Mouse (Mus musculus): ENCODE measurements around the gene Mmp23.
"Not testable (repeated sequence)": the region's sequence is repeated elsewhere in the genome, so short reads cannot be mapped to it uniquely, and the experiment has no call there.

Gene Mmp23

DNA sequence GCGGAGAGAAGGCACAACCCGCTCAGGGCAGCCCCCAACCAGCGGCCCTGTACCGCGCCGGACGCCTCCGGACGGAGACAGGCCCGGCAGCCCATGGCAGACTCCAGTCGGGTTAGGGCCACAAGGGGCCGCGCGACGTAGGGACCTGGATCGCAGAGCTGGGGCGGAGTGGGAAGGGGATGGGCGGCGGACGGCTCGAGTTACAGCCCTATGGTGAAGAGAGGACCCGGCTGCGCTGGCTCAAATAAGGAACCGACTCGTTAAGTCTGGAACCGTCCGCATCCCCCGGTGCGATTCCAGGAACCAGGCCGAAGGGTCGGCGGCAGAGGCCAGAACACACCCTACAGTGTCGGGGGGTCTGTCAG lies at the start of gene Mmp23:
Gene Mmp23, minus strand, starts transcription at position 299 of the 365 bp plus-strand sequence.
- peak; percentile 21 for DNase-seq (ENCODE audit: low spot score)

DNA sequence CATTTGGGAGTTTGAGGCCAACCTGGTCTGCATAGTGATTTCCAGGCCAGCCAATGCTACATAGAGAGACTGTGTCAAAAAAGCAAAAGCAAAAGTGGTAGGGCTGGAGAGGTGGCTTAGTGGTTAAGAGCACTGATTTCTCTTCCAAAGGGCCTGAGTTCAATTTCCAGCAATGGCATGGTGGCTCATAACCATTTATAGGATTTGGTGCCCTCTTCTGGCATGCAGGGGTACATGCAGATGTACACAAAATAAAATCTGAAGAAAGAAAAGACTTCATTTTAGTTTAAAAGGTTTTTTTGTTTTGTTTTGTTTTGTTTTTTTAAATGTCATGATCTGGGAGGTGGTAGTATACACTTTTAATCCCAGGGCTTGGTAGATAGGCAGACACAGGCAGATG lies 47.2 kb upstream of the Mmp23 start:
- DNase-seq (ENCODE audit: low spot score): no peak

DNA sequence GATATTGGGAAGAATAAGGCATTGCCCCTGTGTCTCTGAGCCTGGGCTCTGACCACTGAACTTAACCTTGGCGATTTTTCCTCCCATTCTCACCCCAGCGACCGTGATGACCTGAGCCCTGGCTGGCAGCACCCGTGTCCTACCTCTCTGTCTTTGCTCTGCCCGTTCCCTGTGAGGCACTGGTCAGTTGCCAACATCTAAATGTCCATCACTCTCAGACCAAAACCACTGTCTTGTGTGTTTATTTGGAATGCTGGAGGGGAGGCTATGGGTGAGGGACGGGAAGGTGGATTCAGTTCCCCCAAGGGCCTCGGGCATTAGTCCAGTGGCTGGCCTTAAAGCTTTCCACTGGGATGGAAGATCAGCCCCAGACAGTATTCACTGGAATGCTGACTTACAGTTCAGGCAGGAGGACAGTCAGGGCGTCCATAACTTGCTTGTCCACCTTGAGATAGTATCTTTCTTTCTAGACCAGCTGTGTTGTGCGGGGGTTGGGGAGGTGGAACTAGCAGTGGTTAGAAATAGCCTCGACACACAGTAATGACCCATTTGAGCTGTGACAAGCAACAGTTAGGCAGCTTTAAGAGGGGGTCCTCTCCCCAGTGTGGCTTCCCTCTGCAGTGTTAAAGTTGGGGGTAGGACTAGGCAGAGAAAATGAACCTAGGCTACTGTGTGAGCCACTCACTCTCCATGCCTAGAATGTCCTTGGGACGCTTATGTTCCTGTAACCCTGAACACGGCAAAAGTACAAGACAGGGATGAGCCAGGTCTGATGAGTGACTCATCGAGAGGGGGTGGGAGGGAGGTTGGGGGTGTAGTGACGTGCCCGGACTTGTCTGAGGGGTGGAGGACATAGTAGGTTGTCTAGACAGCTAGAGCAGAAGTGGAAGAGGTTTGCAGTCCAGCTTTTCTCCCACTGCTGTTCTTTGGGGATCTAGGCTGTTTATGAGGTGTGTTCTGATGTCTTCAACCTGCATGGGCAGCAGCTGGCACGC lies 43.4 kb upstream of the Mmp23 start:
- no peak for DNase-seq (ENCODE audit: low spot score)

DNA sequence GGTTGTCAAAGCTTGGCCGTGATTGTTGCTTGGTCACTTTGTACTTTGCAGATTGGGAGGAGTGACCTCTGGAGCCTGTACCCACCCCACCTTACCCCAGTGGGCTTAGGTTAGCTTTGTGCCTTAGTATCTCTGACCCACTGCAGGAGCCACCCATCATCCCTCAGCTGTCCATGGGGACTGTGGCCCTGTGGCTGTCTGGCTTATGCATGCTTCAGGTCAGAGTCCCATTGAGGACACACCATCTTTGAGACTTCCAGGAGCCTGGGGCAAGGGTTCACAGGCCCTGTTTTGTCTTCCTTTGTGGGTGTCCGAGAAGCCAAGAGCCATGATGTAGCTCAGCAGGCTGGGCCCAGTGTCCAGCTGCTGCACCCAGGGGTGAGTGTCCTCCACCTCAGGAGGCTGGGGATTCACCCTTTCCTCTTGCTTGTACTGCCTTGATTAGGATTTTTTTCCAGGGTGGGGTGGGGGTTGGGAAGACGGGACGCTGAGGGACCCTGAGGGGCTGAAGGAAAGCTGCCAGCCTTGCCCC lies 42.4 kb upstream of the Mmp23 start:
- DNase-seq (ENCODE audit: low spot score): no peak

DNA sequence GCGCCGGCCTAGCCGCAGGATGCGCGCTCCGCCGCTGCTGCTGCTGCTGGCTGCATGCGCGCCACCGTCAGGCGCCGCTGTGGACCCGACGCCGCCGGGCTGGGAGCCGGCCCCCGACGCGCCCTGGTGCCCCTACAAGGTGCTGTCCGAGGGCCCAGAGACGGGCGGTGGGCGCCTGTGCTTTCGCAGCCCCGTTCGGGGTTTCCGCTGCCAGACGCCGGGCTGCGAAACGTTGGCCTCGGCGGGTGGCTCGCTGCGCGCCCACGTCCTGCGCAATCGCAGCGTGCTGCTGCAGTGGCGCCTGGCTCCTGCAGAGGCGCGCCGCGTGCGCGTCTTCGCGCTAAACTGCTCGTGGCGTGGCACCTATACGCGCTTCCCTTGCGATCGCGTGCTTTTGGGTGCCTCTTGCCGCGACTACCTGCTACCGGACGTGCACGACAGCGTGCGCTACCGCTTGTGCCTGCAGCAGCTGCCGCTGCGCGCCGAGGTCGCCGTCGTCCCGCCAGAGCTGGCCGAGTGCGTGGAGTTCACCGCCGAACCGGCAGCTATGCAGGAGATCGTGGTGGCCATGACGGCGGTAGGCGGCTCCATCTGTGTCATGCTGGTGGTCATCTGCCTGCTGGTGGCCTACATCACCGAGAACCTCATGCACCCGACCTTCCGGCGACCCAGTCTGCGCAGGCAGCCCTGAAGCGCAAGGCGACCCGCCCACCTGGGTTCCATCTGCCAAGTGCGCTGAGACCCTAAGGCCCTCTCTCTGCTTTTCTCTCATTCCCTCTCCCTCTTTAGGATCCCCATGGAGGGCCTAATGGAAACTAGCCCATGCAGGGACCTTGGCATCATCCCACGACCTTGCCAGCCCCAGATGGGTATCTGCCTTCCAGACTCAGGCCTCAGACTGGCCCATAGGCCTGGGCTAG lies 41.6 kb upstream of the Mmp23 start:
- peak; percentile 38 for DNase-seq (ENCODE audit: low spot score)

DNA sequence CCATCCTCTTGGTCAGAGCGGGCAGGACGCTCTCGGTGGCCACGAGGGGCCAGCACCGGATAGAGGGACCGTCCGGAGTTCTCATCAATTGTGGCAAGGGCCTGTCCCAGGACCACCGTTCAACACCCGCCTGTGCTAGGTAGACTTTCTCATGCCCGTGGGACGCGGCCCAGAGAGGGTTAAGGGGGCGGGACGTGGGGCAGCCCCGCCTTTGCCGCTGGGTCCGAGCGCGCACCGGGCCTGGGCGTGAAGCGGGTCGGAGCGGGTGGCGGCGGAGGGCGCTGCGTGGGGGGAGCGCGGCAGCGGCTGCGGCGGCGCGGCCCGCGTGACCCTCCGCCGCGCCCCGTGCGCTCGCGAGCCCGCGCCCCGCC lies 40.9 kb upstream of the Mmp23 start, which contains the start of gene Fndc10:
Gene Fndc10, plus strand, starts transcription at position 232 of the 371 bp plus-strand sequence.
- DNase-seq (ENCODE audit: low spot score): peak; percentile 32

DNA sequence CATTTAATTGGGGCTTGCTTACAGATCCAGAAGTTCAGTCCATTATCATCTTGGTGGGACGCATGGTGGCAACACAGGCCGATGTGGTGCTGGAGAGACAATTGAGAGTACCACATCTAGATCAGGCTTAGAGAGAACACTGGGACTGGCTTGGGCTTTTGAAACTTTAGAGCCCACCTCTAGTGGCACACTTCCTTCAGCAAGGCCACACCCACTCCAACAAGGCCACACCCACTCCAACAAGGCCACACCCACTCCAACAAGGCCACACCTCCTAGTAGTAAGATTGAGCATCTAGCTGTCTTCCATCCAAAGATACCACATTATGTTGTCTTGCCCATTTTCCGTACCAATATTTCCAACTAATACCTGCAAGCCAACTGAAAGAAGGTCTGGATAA lies 39.2 kb upstream of the Mmp23 start:
- no peak for DNase-seq (ENCODE audit: low spot score)

DNA sequence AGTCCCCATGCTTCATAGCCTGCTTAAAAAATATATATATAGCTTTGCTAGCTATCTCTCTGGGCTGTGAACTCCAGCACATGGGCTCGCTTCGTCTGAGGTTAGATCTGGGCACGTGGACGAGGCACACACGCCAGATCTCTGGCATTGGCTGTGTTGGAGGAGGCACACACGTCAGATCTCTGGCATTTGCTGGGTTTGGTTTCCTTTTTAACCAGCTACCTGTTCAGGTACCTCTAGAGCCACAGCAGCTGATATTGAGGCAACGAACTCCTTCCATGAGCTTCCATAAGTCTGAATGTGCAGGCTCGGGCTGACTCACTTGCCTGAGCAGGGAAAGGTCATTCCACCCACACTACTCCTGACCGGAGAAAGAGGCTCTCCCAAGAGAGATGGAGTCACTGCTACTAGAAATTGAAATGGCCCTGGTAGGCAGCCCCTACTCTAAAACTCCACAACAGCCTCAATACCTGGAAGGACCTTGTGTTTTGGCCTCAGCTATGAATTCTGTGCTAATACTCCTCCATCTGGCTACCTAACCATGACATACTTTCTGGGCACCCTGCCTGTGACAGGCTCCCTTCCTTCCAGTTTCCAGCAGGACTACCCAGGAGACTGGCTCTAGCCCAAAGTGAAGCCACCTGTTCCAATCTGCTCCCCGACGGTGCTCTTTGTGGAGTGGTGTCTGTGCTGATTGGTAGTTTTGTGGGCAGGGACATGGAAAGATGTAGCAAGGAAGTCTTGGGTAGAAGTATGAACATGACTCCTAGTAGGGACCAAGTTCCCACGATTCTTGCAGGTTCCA lies 37.6 kb upstream of the Mmp23 start:
- DNase-seq (ENCODE audit: low spot score): no peak

DNA sequence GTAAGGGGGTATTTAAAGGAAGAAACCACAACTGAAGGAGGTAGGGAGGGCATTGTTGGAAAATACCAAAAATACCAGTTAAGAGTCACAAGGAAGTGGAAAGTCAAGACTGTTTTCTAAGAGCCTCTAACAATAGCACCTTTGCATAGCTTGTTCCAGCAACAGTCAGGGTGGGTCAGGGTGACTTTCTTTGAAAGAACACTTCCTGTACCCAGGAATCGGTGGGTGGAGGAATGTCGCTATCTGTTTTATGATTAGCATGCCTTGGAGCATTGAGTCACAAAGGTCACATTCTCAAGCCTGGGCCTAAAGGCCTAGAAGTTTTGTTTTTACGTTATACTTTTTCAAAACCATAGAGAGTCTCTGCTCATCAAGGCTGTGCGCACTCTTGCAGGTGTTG lies 34.6 kb upstream of the Mmp23 start:
- DNase-seq (ENCODE audit: low spot score): not testable (repeated sequence)

DNA sequence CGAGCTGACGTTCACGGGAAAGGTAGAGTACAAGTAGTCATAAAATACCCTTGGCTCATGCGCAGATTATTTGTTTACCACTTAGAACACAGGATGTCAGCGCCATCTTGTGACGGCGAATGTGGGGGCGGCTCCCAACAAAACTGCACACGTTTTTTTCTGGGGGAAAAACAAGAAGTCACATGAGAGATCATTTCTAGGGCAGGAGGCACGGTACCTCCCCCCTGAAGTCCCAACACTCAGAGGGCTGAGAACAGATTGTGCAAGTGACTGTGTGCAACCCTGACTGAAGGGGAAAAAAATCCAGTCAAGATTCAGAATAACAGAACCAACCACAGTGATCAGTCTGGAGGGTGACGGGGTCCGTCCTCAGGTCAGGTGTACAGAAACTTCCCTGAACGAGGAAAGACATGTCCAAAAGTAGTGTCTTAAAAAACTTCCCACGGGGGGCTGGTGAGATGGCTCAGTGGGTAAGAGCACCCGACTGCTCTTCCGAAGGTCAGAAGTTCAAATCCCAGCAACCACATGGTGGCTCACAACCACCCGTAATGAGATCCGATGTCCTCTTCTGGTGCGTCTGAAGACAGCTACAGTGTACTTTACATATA lies 30.6 kb upstream of the Mmp23 start:
- not testable (repeated sequence) for DNase-seq (ENCODE audit: low spot score)

DNA sequence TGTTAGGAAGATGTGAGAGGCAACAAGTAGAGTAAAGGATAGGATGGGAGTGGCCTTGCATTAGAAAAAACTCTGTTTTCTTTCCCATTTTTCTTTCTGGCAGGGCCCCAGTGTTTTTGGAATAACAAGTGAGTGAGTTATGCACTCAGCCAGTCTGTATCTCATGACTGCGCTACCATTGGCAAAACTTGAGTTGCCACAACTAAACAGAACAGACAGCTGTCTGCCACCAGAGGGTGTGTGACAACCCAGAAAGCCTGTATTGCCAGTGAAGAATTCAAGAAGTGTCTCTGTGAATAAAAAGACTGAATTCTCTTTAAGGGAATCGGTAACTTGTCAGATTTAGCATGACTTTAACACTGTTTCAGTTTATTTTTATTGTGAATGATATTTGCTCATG lies 22.8 kb upstream of the Mmp23 start:
- peak; percentile 32 for DNase-seq (ENCODE audit: low spot score)

DNA sequence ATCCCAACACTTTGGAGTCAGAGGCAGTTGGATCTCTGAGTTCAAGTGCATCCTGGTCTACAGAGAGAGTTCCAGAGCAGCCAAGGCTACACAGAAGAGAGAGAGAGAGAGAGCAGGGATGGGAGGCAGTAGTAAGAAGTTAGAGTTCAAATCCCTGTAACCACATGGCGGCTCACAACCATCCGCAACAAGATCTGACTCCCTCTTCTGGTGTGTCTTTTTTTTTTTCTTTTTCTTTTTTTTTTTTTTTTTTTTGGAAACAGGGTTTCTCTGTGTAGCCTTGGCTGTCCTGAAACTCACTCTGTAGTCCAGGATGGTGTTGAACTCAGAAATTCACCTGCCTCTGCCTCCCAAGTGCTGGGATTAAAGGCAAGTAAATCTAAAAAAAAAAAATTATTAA lies 18.9 kb upstream of the Mmp23 start:
- no peak for DNase-seq (ENCODE audit: low spot score)

DNA sequence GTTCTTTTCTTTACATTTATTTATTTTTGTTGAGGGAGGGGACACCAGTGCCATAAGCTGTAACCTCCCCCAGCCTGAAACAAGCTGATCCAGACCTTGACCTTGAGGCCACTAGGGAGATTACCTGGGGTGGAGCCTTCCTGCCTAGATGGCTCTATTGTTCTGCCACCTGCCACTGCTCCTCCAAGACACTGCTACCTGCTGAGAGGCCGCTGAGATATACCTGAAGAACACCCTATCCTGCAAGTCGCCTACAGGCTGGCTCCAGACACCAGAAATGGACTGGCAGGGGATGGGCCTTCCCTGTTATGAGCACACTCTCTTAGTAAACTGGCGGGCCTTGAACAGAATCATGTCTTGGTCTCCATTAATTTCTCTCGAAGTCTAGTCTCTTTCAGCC lies 17.1 kb upstream of the Mmp23 start:
- DNase-seq (ENCODE audit: low spot score): not testable (repeated sequence)

DNA sequence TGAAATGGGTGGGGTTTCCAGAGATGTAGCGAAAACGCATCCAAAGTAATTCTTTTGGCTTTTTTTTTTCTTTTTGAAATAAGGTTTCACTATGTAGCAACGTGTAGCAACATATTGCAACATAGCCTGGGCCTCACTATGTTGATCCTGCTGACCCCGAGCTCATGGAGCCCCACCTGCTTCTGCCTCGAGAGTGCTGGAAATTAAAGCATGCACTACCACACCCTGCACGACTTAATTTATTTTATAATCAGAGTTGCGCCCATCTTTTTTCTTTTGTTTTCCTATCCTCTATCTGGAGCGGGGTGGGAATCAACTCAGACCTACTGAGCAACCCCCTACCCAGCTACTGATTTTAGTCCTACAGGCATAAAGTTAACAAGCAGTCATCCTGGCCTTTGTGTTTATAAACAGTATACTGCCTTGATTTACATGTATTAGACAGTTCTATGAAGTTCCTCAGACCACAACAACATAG lies 16.5 kb upstream of the Mmp23 start:
- DNase-seq (ENCODE audit: low spot score): no peak

DNA sequence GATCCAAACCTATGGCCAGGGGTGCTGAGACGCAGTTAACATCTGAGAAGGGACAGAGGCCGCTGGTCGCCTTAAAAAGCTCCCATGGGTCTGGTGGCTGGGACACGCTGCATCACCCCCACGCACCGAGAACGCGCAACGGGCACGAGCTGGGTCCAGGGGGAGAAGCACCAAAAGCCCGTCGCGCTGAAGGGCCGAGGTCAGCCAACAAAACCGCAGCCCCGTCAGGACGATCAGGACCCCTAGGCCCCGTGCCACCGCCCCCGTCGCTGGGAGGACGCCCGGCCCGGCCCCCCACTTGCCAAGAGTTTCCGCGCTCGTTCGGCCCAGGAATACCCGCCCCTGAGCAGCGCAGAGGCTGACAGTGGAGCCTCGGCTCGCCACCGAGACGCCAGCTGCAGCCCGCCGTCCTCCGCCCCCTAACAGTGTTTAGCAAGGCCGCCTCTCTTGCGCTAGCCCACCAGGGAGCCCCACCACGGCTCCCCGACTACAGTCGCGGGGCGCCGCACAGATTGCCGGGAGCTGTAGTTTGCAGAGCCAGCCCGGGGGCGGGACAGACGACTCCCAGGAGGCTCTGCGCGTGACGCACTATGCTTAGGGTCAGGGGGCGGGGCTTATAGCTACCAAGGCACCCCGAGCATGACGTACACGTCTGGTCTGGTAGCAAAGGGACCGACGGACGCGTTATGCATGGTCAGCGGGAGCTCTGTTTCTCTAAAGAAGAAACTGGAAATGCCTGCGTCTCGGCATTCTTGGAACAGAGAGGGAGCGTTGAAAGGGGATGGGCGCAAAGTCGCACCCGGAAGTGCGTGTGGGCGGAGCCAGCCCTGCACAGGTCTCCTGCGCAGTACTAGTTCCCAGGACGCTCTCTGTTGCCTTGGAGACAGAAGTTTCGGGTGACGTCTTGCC lies 15.8 kb upstream of the Mmp23 start, which contains the start of gene Mib2:
Gene Mib2, minus strand, starts transcription at position 510 of the 909 bp plus-strand sequence.
- DNase-seq (ENCODE audit: low spot score): peak; percentile 97

DNA sequence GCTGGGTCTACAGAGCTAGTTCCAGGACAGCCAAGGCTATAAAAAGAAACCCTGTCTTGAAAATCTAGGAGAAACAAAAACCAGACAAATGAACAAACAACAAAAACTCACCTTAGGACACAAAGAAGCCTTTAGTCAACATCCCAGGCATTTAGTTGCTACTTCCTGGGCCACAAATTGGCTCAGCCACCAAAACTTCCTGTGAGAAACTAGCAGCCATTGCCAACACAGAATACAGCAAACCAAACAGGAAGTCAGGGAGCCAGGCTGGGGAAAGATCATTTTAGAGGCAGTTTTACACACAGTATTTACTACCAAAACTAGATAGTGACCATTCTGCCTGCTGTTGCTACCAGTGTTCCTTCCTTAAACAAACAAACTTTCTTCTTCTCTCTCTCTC lies 13.7 kb upstream of the Mmp23 start:
- no peak for DNase-seq (ENCODE audit: low spot score)

DNA sequence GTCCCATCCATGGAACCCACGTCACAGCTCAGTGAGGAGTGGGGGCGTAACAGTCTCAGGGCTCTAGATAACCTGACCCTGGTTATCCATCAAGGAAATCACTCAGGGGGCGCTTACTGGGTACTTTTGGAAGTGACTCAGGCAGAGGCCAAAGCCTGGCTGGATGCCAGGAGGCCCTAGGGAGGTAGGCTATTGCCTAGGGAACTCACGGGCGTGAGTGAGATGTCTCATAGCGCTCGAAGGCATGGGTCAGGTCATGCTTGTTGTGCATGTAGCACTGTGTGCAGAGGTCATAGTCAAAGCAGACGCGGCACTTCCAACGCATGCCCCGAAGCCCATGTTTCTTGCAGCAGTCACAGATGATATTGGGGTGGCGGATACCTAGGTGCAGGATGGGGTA lies 7.5 kb upstream of the Mmp23 start:
- DNase-seq (ENCODE audit: low spot score): no peak

DNA sequence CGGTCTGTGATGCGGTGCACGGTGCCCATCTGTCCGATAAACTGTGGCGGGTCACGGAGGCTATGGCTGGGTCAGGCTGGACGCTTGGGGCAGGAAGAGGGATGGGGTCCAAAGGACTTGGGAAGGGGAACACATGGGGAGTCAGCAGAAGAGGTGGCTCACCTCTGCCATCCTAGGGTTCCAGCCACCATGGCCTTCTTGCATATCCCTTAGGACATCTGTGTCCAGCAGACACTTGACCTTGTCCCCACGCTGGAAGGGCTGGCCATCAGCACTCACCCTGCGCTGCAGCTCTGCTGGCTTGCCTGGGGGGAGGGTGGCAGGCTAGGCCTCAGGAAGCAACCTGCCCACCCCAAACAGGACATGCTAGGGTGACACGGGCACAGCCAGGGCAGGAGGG lies 5.8 kb upstream of the Mmp23 start:
- no peak for DNase-seq (ENCODE audit: low spot score)

DNA sequence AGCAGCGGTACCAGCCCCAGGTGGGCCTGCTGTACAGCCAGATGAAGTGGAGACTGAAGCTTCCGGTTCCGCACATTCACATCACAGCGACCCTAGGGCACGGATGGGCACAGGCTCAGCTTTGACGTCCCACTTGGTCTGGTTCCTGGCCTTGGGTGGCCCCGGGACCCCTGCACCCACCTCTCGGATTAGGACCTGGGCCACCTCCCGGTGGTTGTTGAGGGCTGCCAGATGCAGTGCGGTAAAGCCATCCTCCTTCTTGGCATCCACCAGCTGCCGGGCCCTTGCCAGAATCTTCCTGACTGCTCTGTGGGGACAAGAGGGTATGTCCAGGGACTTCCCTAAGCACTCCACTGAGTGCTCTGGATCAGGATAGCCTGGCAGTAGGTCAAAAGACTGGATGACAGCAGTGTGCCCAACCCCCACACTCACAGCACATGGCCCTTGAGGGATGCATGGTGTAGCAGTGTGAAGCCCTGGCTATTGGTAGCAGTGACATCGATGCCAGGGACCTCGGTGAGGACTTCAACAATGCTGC lies 3.1 kb upstream of the Mmp23 start:
- no peak for DNase-seq (ENCODE audit: low spot score)
